Mouse (Mus musculus): ENCODE data around the gene Sik1. TPM values are rescaled to one million over a fixed set of nuclear protein-coding genes. Genes with fewer than 3 reads are reported as not detected.
A peak's percentile ranks its signal among the peaks of the same experiment; 100 is the strongest.
"Not testable (repeated sequence)": the region's sequence is repeated elsewhere in the genome, so short reads cannot be mapped to it uniquely, and the experiment has no call there.

Gene Sik1
- polyA plus RNA-seq, 1 experiment from 2014 or later: 33.6 TPM

GRCm38 (mm10) chr17:31892750-31893149 is 37.1 kb upstream of the Sik1 start:
- H3K36me3 ChIP-seq: no peaks in the 10 kb centered on the region
- H3K9me3 ChIP-seq (replicated peaks): no peaks in the 10 kb centered on the region
- no peak overlapping the region for H3K4me3 ChIP-seq (replicated peaks)
- WGBS: 14% methylated on average over 10 of the region's 10 CpGs
- no peak overlapping the region for H3K4me2 ChIP-seq (replicated peaks)
- H3K4me1 ChIP-seq: peaks cover 39% of the 10 kb centered on the region
- no peak overlapping the region for H3K9ac ChIP-seq
- peak overlapping the region; percentile 63 for H3K27ac ChIP-seq (replicated peaks)
- ATAC-seq (ENCODE audit: insufficient number of reproducible peaks, low FRiP score, low TSS enrichment, low read depth): peak; percentile 76
- H3K27me3 ChIP-seq: no peaks in the 10 kb centered on the region

DNA sequence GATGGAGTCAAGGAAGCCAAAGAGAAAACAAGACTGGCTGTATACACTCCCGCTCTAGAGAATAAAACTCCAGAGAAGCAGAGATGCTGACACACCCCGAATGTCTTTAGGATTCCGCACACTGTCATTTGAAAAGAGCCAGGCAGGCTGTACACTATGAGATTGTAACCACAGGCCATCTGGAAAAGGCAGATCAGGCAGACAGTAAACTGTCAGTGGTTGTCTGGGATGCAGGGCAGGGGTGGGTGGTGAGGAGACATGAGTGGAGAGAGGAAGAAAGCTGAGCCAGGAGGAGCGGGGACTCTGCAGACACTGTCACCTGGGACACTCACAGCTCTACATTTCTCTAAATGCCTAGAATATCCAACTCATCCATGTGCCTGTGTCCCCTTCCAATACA is 36.3 kb upstream of the Sik1 start:
- 46% methylated on average over 4 of the region's 4 CpGs for WGBS
- Histone ChIP-seq H3K4me1 (peaks cover 33% of the 10 kb centered on the region), H3K9ac (no peak overlapping the region), H3K4me3 (replicated peaks) (no peak overlapping the region), H3K9me3 (replicated peaks) (no peaks in the 10 kb centered on the region), H3K4me2 (replicated peaks) (no peak overlapping the region), H3K27ac (replicated peaks) (peak overlapping the region; percentile 63), H3K27me3 (no peaks in the 10 kb centered on the region), H3K36me3 (no peaks in the 10 kb centered on the region)
- ATAC-seq (ENCODE audit: insufficient number of reproducible peaks, low FRiP score, low TSS enrichment, low read depth): no peak

DNA sequence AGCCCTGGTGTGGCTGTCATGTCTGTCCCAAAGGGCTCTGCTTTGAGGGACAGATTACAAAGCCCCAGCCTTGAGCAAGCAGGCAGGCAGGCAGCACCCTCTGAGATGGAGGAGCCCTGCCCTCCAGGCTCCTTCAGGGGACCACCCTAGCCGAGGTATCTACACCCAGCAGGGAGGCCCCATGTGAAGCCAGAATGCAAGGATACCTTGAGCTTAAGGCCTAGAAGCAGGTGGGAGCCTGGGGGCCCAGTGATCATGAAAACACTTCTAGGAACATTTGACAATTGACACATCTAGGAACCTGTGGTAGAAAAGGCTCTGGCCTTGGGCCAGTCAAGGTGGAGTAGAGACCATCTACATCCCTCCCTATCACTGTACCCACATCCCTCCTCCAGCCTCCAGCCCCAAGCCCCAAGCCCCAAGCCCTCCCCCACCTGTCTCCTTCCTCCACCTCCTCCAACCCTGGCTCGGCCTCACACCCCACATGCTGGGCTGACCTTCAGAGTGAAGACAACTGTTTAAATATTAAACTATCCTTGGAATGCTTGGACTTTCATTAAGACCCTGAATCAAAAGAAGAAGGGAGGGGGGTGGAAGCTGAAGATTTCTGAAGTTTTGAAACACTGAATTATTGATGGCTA is 34.8 kb upstream of the Sik1 start:
- ATAC-seq (ENCODE audit: insufficient number of reproducible peaks, low FRiP score, low TSS enrichment, low read depth): no peak
- Histone ChIP-seq H3K36me3 (no peaks in the 10 kb centered on the region), H3K4me1 (peaks cover 32% of the 10 kb centered on the region), H3K4me2 (replicated peaks) (no peak overlapping the region), H3K4me3 (replicated peaks) (no peak overlapping the region), H3K27ac (replicated peaks) (no peak overlapping the region), H3K27me3 (no peaks in the 10 kb centered on the region), H3K9ac (no peak overlapping the region), H3K9me3 (replicated peaks) (no peaks in the 10 kb centered on the region)
- 45% methylated on average over 2 of the region's 2 CpGs for WGBS

GRCm38 (mm10) chr17:31889446-31890201 is 34.0 kb upstream of the Sik1 start:
- H3K9me3 ChIP-seq (replicated peaks): no peaks in the 10 kb centered on the region
- H3K4me1 ChIP-seq: peaks cover 32% of the 10 kb centered on the region
- no peak overlapping the region for H3K4me3 ChIP-seq (replicated peaks)
- no peak overlapping the region for H3K9ac ChIP-seq
- H3K27ac ChIP-seq (replicated peaks): no peak overlapping the region
- H3K27me3 ChIP-seq: no peaks in the 10 kb centered on the region
- no peak overlapping the region for H3K4me2 ChIP-seq (replicated peaks)
- no peaks in the 10 kb centered on the region for H3K36me3 ChIP-seq
- WGBS: 70% methylated on average over 9 of the region's 9 CpGs
- ATAC-seq (ENCODE audit: insufficient number of reproducible peaks, low FRiP score, low TSS enrichment, low read depth): no peak

DNA sequence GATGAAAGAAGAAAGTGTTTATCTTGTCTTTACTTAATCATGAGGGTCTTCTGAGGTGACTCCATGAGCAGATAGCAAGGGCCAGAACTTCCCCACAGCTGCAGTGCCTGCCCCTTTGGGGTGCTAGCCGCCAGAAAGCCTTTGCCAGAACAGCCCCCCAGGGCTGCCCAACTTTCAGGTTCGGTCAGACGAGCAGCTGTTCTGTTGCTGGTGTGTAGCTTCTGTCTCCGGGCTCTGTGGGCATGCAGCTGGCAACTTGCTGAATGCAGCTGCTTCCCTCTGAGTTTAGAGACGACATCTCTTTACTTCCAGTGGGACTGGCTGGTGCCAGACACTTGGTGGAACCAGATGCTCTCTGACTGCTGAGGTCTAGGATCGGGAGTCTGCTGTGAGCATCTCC is 32.9 kb upstream of the Sik1 start:
- Histone ChIP-seq H3K27me3 (no peaks in the 10 kb centered on the region), H3K9ac (no peak overlapping the region), H3K4me3 (replicated peaks) (no peak overlapping the region), H3K4me1 (peaks cover 30% of the 10 kb centered on the region), H3K9me3 (replicated peaks) (no peaks in the 10 kb centered on the region), H3K27ac (replicated peaks) (no peak overlapping the region), H3K36me3 (no peaks in the 10 kb centered on the region), H3K4me2 (replicated peaks) (no peak overlapping the region)
- ATAC-seq (ENCODE audit: insufficient number of reproducible peaks, low FRiP score, low TSS enrichment, low read depth): no peak; the same call in 1 of the 2 replicates
- 30% methylated on average over 6 of the region's 6 CpGs for WGBS

DNA sequence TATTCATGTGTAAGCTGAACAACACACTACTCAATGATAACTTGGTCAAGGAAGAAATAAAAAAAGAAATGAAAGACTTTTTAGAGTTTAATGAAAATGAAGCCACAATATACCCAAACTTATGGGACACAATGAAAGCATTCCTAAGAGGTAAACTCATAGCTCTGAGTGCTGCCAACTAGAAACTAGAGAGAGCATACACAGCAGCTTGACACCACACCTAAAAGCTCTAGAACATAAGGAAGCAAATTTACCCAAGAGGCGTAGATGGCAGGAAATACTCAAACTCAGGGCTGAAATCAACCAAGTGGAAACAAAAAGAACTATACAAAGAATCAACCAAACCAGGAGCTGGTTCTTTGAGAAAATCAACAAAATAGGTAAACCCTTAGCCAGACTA is 29.1 kb upstream of the Sik1 start:
- not testable (repeated sequence) for H3K27ac ChIP-seq (replicated peaks); H3K9ac ChIP-seq; H3K4me2 ChIP-seq (replicated peaks); H3K36me3 ChIP-seq; H3K4me1 ChIP-seq; H3K27me3 ChIP-seq; H3K4me3 ChIP-seq (replicated peaks); H3K9me3 ChIP-seq (replicated peaks); ATAC-seq (ENCODE audit: insufficient number of reproducible peaks, low FRiP score, low TSS enrichment, low read depth)
- 83% methylated on average over 1 of the region's 1 CpGs for WGBS

GRCm38 (mm10) chr17:31879406-31879805 is 23.8 kb upstream of the Sik1 start:
- Histone ChIP-seq H3K9ac (no peak overlapping the region), H3K4me3 (replicated peaks) (no peak overlapping the region), H3K27me3 (no peaks in the 10 kb centered on the region), H3K4me2 (replicated peaks) (no peak overlapping the region), H3K36me3 (no peaks in the 10 kb centered on the region), H3K27ac (replicated peaks) (no peak overlapping the region), H3K4me1 (no peaks in the 10 kb centered on the region), H3K9me3 (replicated peaks) (no peaks in the 10 kb centered on the region)
- ATAC-seq (ENCODE audit: insufficient number of reproducible peaks, low FRiP score, low TSS enrichment, low read depth): no peak
- WGBS: 79% methylated on average over 10 of the region's 10 CpGs

- H3K36me3 ChIP-seq: no peaks in the 10 kb centered on the region
- ATAC-seq (ENCODE audit: insufficient number of reproducible peaks, low FRiP score, low TSS enrichment, low read depth): no peak
- no peaks in the 10 kb centered on the region for H3K27me3 ChIP-seq
- H3K27ac ChIP-seq (replicated peaks): 0 out of 2 replicates have a peak overlapping the region, but pooled peaks have one; percentile 24
- H3K4me1 ChIP-seq: 0 out of 2 replicates have a peak, but pooled peaks cover 7% of the 10 kb centered on the region
- no peak overlapping the region for H3K4me2 ChIP-seq (replicated peaks)
- WGBS: 46% methylated on average over 14 of the region's 14 CpGs
- H3K4me3 ChIP-seq (replicated peaks): no peak overlapping the region
- no peak overlapping the region for H3K9ac ChIP-seq
- H3K9me3 ChIP-seq (replicated peaks): no peaks in the 10 kb centered on the region
These were observed 22.1 kb upstream of the Sik1 start for GRCm38 (mm10) chr17:31877650-31878141.

- Histone ChIP-seq H3K9ac (no peak overlapping the region), H3K4me2 (replicated peaks) (no peak overlapping the region), H3K36me3 (no peaks in the 10 kb centered on the region), H3K27me3 (no peaks in the 10 kb centered on the region), H3K4me3 (replicated peaks) (no peak overlapping the region), H3K9me3 (replicated peaks) (no peaks in the 10 kb centered on the region), H3K27ac (replicated peaks) (0 out of 2 replicates have a peak overlapping the region, but pooled peaks have one; percentile 24), H3K4me1 (0 out of 2 replicates have a peak, but pooled peaks cover 7% of the 10 kb centered on the region)
- 62% methylated on average over 4 of the region's 4 CpGs for WGBS
- ATAC-seq (ENCODE audit: insufficient number of reproducible peaks, low FRiP score, low TSS enrichment, low read depth): no peak
These were observed 21.6 kb upstream of the Sik1 start for GRCm38 (mm10) chr17:31877181-31877581.

- Histone ChIP-seq H3K27me3 (no peaks in the 10 kb centered on the region), H3K9ac (no peak overlapping the region), H3K9me3 (replicated peaks) (no peaks in the 10 kb centered on the region), H3K4me1 (0 out of 2 replicates have a peak, but pooled peaks cover 7% of the 10 kb centered on the region), H3K36me3 (no peaks in the 10 kb centered on the region), H3K4me3 (replicated peaks) (no peak overlapping the region), H3K27ac (replicated peaks) (no peak overlapping the region), H3K4me2 (replicated peaks) (no peak overlapping the region)
- 58% methylated on average over 3 of the region's 3 CpGs for WGBS
- no peak for ATAC-seq (ENCODE audit: insufficient number of reproducible peaks, low FRiP score, low TSS enrichment, low read depth)
These were observed 21.2 kb upstream of the Sik1 start for GRCm38 (mm10) chr17:31876775-31877174.

DNA sequence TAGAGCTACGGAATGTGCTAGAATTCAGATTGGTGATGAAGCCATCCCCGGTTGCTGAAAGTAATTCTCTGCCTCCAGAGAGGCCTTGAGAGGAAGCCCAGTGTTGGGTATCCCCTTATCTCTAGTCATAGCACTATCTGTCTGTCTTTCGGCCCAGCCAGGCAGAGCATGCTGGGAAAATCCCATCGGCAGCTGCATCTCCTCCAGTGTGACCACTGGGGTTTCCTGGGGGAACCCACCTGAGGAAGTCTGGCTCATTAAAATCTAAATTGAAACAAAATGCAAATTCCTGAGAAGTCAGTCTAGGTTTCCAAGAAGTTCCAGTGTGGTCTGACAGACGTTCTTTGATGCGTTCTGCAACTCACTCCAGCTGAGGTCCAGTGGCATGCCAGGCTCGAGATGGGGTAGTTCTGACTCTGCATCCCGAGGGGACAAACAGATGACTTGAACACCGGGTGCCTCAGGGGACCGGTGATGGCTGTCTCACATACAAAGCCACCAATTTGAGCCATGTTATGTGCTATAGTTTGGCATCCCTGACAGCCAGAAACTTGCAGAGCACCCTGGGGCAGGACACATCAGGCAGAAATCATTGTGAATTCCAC is 19.8 kb upstream of the Sik1 start:
- ATAC-seq (ENCODE audit: insufficient number of reproducible peaks, low FRiP score, low TSS enrichment, low read depth): no peak
- Histone ChIP-seq H3K36me3 (no peaks in the 10 kb centered on the region), H3K9ac (no peak overlapping the region), H3K4me3 (replicated peaks) (no peak overlapping the region), H3K4me2 (replicated peaks) (no peak overlapping the region), H3K4me1 (peaks cover 16% of the 10 kb centered on the region), H3K9me3 (replicated peaks) (no peaks in the 10 kb centered on the region), H3K27me3 (no peaks in the 10 kb centered on the region), H3K27ac (replicated peaks) (no peak overlapping the region)
- 67% methylated on average over 10 of the region's 10 CpGs for WGBS
